Mouse (Mus musculus): Measurements from ENCODE around the gene Gpr183. TPM values are rescaled to one million over a fixed set of nuclear protein-coding genes. Genes with fewer than 3 reads are reported as not detected.

The Gpr183 gene
- polyA plus RNA-seq, 1 experiment from 2014 or later: 3.0 TPM

Other genes with a start within 250 kb of the Gpr183 start
- gene Dock9, start 167.4 kb downstream of the Gpr183 start, polyA plus RNA-seq (2016; fragmentation: Nextera tagmentation; extraction: Ambion mirVana): 5.1 and 6.4 TPM in 2 replicates
- 63.1 and 68.3 TPM in 2 replicates for gene Ubac2, start 86.6 kb downstream of the Gpr183 start, polyA plus RNA-seq (2016; fragmentation: Nextera tagmentation; extraction: Ambion mirVana)
- 0.45 and 0.51 TPM in 2 replicates for gene Gpr18, start 49.4 kb downstream of the Gpr183 start, polyA plus RNA-seq (2016; fragmentation: Nextera tagmentation; extraction: Ambion mirVana)
- gene Timm8a2, start 69.5 kb upstream of the Gpr183 start, polyA plus RNA-seq (2016; fragmentation: Nextera tagmentation; extraction: Ambion mirVana): not detected in 2 replicates
- 124 and 132 TPM in 2 replicates for gene Tm9sf2, start 141.8 kb upstream of the Gpr183 start, polyA plus RNA-seq (2016; fragmentation: Nextera tagmentation; extraction: Ambion mirVana)
- gene Clybl, start 216.5 kb upstream of the Gpr183 start, polyA plus RNA-seq (2016; fragmentation: Nextera tagmentation; extraction: Ambion mirVana): 16.8 and 17.5 TPM in 2 replicates

All from limb, embryonic 12.5 days (tissue).